Mouse (Mus musculus) ES-CJ7 (cell line): ENCODE data around the gene Mcm8.
A peak's percentile ranks its signal among the peaks of the same experiment; 100 is the strongest.

Experiments
- DNase-seq: peaks from one replicate; pipeline ENCODE4 v3.0.0; 2011; ENCODE audit warnings: low read depth, low spot score

Mcm8 gene

DNA sequence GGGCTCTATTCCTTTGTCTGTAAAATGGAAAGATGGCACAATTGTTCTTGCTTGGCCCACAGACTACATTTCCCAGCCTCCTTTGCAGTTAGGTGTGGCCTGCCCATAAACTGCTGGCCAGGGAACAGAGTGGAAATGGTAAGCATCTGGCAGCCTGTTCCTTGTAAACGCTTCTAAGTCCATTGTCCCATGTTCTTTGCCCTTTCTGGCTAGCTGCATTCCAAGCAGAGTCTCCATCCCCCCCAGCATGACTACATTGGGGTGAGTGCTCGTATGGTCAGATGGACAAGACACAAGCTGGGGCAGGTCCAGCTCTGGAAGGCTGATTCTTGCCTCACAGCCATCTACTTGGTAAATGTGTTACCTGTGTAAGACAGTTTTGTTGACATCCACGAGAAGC, 55.7 kb downstream of the Mcm8 start:
- no peak for DNase-seq

DNA sequence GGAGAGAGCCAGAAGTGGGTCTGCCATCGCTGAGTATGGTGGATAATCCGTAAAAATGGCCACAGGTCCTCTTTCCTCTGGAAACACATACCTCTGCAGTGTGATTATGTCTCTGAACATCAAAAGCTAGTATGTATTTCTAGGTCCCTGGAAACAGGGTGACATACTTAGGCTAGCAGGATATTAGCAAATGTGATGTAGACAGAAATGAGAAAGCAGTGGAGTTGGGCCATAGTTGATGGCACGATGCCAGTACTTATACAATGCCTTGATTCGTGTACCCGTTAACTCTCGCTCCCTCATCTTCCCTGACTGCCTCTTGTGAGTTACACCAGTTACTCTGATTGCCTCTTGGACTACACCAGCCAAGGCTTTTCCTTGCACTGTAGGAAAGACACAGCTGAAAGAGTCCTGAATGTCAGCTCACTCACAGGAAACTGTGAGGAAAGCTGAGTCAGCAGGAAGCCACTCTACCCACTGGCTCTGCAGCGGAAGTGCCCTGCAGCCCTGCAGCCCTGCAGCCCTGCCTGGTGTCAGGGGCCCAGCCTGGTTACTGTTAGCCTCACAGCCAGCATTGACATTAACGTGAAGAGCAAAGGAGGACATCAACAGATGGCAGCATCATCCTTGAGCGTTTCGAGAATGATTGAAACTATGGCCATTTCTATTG, 57.9 kb downstream of the Mcm8 start:
- no peak for DNase-seq

DNA sequence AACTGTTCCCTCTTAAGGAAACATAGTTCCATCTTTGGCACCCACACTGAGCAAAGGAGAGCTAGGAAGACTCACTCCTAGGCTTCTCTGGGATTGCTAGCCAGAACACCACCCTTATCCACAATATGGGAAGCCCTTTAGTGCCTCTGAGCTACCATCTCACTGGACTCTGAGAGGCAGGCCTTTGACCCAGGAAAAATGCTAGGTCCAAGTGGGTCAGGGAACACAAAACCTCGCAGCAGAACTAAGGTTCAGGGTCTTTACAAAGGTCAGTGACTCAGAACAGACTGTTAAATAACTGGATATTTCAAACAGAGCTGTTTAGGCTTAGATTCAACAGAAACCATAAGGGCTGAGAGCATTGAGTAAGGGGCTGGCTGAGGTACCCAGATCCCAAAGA, 61.0 kb downstream of the Mcm8 start:
- no peak for DNase-seq

DNA sequence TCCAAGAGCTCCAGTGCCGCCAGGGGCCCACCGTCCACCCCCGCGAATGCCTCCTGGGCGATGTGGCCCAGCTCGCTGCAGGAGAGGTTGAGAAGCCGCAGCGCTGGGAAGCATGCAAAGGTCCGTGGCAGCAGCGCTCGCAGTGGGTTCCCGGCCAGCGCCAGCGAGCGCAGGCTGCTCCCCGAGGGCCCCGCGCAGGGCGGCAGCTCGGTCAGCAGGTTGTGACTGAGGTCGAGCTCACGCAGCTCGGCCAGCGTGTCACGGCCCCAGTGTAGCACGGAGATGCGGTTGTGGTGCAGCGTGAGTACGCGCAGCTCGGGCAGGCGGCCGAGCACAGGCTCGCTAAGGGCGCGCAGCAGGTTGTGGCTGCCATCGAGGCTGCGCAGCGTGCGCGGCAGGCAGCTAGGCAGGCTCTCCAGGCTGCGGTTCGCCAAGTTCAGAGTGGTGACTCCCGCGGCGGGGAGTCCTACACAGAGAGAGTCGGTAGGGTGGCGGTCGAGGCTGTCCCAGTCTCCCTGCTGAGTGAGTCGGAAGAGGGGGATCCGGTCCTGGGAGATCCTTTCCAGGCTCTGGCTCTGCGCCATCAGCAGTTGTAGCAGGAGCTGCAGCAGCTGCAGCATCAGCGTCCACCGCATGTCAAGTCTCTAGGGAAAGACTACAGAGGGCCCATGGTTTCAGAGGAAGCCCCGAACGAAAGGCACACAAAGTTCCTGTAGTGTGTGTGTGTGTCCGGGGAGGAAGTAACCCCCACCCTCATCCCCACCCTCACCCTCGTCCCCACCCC, 63.5 kb downstream of the Mcm8 start:
- DNase-seq: peak; percentile 44

DNA sequence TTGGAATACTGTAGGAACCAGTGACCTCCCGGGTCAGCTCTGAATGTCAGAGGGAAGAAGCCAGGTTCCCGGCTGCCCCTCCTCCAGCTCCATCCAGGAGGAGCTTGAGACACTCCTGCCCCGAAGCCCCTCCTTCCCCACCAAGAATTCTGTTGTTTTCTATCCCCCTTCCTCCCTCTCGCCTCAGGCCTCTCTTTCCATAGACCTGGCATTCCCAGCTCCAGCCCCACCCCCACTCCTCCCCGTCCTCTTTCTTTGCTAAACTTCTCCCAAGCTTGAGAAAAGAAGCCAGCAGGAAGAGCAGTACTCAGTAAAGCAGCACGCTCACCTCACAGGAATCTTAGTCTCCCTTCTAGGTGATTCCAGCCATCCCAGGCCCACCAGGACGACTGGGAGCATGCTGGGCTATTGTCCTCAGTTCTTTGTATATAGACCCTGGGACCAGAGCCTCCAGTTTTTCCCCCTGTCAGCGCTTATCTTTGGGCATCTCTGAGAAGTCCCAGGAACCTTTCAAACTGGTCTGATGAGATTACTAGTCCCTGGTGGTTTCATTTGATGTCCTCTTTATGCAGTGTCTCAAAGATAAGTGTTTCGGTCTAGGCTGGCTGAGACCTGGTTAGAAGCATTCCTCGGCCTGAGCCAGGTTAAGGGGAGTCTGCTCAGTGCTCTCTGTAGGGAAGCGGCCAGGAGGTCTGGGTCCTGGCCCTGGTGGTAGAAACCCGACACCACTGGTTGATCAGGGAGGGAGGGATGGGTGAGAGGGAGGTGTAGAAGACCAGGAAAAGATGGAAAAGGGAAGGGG, 65.1 kb downstream of the Mcm8 start, which contains the start of gene Lrrn4:
Gene Lrrn4, minus strand, starts transcription at position 48 of the 802 bp plus-strand sequence.
- DNase-seq: peak; percentile 88

DNA sequence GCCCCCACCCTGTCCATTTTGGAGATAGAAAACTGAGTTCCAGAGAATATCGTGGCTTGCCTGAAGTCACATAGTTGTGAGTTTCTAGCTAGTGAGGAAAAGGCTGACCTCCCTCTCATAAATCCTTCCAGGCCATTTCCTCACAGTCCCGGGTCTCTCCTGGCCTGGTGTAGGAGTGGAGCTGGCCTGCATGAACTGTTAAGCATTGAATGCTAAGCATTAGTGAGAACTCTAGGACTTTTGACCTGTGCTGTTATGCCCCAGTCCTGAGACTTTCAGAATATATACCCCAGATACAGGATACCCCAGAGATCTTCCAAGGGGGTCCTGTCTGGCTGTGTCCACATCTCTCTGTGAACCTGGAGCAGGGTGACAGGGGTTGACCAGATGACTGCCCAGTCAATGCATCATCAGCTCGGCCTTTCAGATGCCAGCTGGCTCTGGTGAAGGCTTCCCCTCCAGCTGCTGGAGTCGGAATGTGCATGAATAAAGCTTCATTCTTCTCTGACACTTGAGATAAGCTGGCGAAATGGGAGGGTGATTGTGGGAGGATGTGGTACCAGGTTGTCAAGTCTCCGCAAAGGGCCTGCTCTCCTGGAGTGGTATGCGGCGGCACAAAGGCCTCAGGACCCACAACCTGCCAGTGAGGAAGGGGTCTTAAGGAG, 68.5 kb downstream of the Mcm8 start:
- no peak for DNase-seq

DNA sequence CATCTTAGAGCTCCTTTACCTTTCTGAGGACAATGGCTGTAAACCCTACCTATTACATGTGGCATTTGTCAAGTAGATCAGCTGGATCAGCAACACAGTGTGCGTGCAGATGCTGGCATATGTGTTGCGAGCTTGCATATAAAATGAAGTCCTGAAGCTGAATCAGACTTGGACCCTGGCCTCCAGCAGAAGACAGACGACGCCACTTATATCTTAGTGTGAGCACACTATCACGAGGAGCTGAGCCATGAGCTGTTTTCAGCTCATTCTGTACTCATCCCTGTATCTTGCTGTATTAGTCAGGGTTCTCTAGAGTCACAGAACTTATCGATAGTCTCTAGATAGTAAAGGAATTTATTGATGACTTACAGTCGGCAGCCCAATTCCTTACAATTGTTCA, 69.4 kb downstream of the Mcm8 start:
- no peak for DNase-seq
